Mouse (Mus musculus) intestine, embryonic 16.5 days (tissue): ENCODE measurements around the gene Rpl21. TPM values are rescaled to one million over a fixed set of nuclear protein-coding genes. Genes with fewer than 3 reads are reported as not detected.

ENCODE experiments used
- ATAC-seq: fragments of 200-750 bp; cut with Nextera tagmentation; 2 replicates; pipeline ENCODE4 v1.8.0; 2017; ENCODE audit warnings: moderate TSS enrichment, moderate library complexity
- H3K27ac ChIP-seq: fragments of 300-500 bp; sonication (generic); 2 replicates; pipeline ENCODE4 v1.5.1; 2014; ENCODE audit warnings: mild to moderate bottlenecking, low read length
- H3K27me3 ChIP-seq: fragments of 300-500 bp; sonication (generic); replicated peaks from 2 replicates; pipeline ENCODE4 v1.6.1; 2014; ENCODE audit warnings: low read length, control low read depth, mixed read lengths; ENCODE audit not compliant: control insufficient read depth, insufficient read depth
- H3K36me3 ChIP-seq: fragments of 300-500 bp; sonication (generic); 2 replicates; pipeline ENCODE4 v1.6.1; 2014; ENCODE audit warnings: low read length, control low read depth; ENCODE audit not compliant: control insufficient read depth, insufficient read depth
- H3K4me1 ChIP-seq: fragments of 300-500 bp; sonication (generic); 2 replicates; pipeline ENCODE4 v1.6.1; 2014; ENCODE audit warnings: low read length, control low read depth, mixed read lengths; ENCODE audit not compliant: control insufficient read depth, insufficient read depth
- H3K4me2 ChIP-seq: fragments of 300-500 bp; sonication (generic); 2 replicates; pipeline ENCODE4 v1.6.1; 2014; ENCODE audit warnings: low read depth, low read length, control low read depth
- H3K4me3 ChIP-seq: fragments of 300-500 bp; sonication (generic); 2 replicates; pipeline ENCODE4 v1.5.1; 2014; ENCODE audit warnings: mild to moderate bottlenecking, low read length
- H3K9ac ChIP-seq: fragments of 300-500 bp; sonication (generic); 2 replicates; pipeline ENCODE4 v1.6.1; 2014; ENCODE audit warnings: low read depth, low read length
- H3K9me3 ChIP-seq: fragments of 300-500 bp; sonication (generic); 2 replicates; pipeline ENCODE4 v1.6.1; 2016; ENCODE audit warnings: low read length, control low read depth; ENCODE audit not compliant: control insufficient read depth
- WGBS: fragments of 180-500 bp; shearing (Covaris S2); extraction: QIAGEN DNeasy Blood & Tissue Kit; methylation state at CpG from one replicate; pipeline ENCODE4 v1.1.7; 2014; 5-methylcytosine and 5-hydroxymethylcytosine counted together
- polyA plus RNA-seq: library from polyadenylated mRNA; unstranded; fragments of >200 nt; fragmentation: Nextera tagmentation; extraction: Ambion mirVana; gene quantifications from 2 replicates; pipeline ENCODE4 v1.2.1, GENCODE M21; 2015

Rpl21 gene
- polyA plus RNA-seq, 1 experiment from 2014 or later, result 503 TPM

DNA sequence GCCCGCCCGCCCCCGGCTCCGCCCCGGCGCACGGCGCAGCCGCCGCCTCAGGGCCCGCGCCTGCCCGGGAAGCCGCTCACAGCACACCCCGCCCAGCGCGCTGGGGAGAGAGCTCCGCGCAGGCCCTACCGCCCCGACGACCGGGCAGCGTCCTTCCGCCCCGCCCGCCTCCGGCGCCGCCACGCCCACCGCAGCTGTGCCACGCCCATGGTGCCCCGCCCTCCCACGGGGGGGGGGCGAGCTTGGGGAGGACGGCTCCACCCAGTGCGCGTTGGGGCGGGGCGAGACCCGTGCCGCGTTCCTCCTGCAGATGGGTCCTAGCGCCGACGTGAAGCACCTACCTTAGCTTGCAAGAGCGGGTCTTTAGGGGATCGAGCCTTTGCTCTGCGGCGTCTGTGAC is 37.8 kb upstream of the Rpl21 start, which contains the start of gene Usp12:
Usp12 (minus strand) TSS at position 154 of the 400 bp plus-strand sequence.
- peak; percentile 96 for ATAC-seq
- no peaks in the 10 kb centered on the region for H3K27me3 ChIP-seq
- H3K27ac ChIP-seq, result peak within 1 kb of the TSS; percentile 94
- 1% methylated on average over 24 of the region's 51 CpGs for WGBS
- no peaks in the 10 kb centered on the region for H3K9me3 ChIP-seq
- peaks cover 33% of the 10 kb centered on the region for H3K4me1 ChIP-seq
- H3K4me3 ChIP-seq, result peak within 1 kb of the TSS; percentile 97
- peak within 1 kb of the TSS; percentile 98 for H3K9ac ChIP-seq
- H3K4me2 ChIP-seq, result peak within 1 kb of the TSS; percentile 82
- H3K36me3 ChIP-seq, result no peaks in the 10 kb centered on the region

DNA sequence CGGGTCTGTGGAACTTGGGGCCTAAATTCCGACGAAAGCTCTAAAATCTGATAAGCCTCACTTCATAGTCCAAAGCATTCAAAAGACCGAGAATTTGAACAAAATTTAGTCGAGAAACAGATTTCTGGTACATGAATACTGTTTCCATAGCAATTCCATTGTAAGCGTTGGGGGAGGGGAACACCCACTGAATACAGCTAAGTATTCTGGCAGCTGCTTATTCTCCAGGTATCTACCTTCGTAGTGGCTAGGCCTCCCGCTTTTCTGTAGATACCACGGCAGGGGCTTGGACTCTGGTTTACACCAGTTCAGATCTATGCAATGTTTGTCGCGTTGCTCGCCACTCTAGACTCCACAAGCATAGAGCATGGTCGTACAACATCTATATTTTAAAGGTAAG is 37.0 kb upstream of the Rpl21 start:
- H3K9me3 ChIP-seq, result no peaks in the 10 kb centered on the region
- no peak for ATAC-seq
- WGBS, result 83% methylated on average over 13 of the region's 13 CpGs
- no peaks in the 10 kb centered on the region for H3K27me3 ChIP-seq
- H3K27ac ChIP-seq, result no peak overlapping the region
- H3K9ac ChIP-seq, result no peak overlapping the region
- no peak overlapping the region for H3K4me2 ChIP-seq
- peaks cover 30% of the 10 kb centered on the region for H3K4me1 ChIP-seq
- H3K36me3 ChIP-seq, result no peaks in the 10 kb centered on the region
- no peak overlapping the region for H3K4me3 ChIP-seq

DNA sequence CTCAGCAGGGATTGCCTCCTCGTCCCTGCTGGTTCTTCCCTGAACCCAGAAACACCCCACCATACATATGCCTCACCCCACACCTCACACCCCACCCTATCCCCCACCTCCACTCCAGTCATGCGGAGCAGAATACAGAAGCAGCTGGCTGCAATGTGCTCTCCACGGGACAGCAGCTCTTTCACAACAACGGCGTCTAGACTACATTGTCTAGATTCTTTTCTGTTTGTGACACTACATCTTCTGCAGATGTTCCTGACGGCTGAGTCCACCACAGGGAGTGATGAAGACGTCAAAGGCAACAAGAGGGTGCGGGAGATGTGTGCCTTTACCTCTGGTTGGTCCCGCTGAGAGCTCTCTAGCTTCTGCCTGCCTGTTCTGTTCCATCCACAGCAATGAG is 34.7 kb upstream of the Rpl21 start:
- H3K4me1 ChIP-seq, result peaks cover 7% of the 10 kb centered on the region
- no peaks in the 10 kb centered on the region for H3K27me3 ChIP-seq
- 56% methylated on average over 9 of the region's 9 CpGs for WGBS
- no peaks in the 10 kb centered on the region; the same call in 1 of the 2 replicates for H3K9me3 ChIP-seq
- H3K27ac ChIP-seq, result no peak overlapping the region
- ATAC-seq, result no peak
- no peaks in the 10 kb centered on the region for H3K36me3 ChIP-seq
- H3K9ac ChIP-seq, result no peak overlapping the region
- H3K4me3 ChIP-seq, result no peak overlapping the region
- H3K4me2 ChIP-seq, result no peak overlapping the region

DNA sequence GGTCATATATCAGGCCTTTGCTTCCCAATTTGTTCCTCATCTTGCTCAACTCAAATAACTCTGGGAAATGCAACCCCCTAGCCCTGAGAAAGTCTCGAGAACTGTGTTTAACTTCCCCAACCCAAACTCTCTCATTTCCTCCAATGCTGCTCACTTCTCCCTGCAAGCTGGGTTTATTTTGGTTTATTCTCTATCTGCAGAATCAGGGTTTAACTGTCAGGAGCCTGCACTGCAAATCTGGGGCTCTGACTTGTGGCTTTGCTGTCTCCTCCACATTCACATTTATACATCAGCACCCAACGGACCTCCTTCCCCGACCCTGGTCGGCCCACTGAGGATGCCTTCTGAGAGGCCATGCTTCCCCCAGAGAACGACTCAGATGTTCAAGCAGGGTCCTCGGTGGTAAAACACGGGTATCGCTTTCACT is 26.7 kb upstream of the Rpl21 start:
- ATAC-seq, result no peak
- no peaks in the 10 kb centered on the region for H3K27me3 ChIP-seq
- H3K4me1 ChIP-seq, result no peaks in the 10 kb centered on the region
- no peaks in the 10 kb centered on the region for H3K36me3 ChIP-seq
- WGBS, result 74% methylated on average over 8 of the region's 8 CpGs
- no peak overlapping the region for H3K9ac ChIP-seq
- H3K4me3 ChIP-seq, result no peak overlapping the region
- H3K27ac ChIP-seq, result no peak overlapping the region
- no peak overlapping the region for H3K4me2 ChIP-seq
- H3K9me3 ChIP-seq, result no peaks in the 10 kb centered on the region; the same call in 1 of the 2 replicates

DNA sequence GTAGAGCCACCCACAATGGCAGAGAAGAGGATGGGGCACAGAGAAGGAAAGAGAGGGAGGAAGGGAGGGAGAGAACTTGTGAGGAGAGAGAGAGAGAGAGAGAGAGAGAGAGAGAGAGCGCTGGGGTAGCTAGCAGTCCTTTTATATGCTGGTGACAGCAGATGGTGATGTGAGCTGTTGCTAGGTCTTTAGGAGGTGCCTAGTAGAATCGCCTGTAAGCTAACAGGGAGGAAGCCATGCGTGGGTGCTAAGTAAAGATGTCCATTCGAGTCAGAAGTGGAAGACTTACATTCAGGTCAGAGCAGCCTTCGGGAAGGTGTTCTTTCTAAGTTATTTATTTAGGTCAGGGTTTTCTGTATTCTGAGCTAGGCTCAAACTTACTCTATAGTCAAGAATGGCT is 22.7 kb upstream of the Rpl21 start:
- Histone ChIP-seq H3K4me2 (no peak overlapping the region), H3K27ac (no peak overlapping the region), H3K4me1 (no peaks in the 10 kb centered on the region), H3K4me3 (no peak overlapping the region), H3K27me3 (no peaks in the 10 kb centered on the region), H3K9me3 (no peaks in the 10 kb centered on the region), H3K9ac (no peak overlapping the region), H3K36me3 (no peaks in the 10 kb centered on the region)
- 75% methylated on average over 5 of the region's 5 CpGs for whole genome bisulfite sequencing
- no peak for ATAC-seq

DNA sequence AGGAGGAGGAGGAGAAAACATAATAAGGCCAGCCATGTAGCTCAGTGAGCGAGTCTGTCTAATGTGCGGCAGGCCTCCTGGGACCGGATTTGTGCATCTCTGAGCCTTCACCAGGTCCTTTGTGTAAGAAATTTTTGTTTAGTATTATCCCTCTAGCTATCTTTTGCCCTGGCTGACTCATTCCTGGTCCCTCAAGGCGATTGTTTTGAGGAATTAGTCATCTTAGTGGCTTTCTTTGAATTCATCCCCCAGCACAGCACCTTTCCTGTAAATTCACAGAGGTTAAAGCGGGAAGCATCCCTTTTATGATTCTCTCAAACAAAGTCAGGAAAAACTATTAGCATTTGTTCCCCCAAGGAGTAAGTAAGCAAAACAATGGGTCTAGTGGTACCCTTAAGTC is 19.8 kb upstream of the Rpl21 start:
- Histone ChIP-seq H3K27me3 (no peaks in the 10 kb centered on the region), H3K4me1 (no peaks in the 10 kb centered on the region), H3K9me3 (no peaks in the 10 kb centered on the region), H3K9ac (no peak overlapping the region), H3K36me3 (no peaks in the 10 kb centered on the region), H3K27ac (no peak overlapping the region), H3K4me2 (no peak overlapping the region), H3K4me3 (no peak overlapping the region)
- WGBS, result 90% methylated on average over 5 of the region's 5 CpGs
- no peak for ATAC-seq

DNA sequence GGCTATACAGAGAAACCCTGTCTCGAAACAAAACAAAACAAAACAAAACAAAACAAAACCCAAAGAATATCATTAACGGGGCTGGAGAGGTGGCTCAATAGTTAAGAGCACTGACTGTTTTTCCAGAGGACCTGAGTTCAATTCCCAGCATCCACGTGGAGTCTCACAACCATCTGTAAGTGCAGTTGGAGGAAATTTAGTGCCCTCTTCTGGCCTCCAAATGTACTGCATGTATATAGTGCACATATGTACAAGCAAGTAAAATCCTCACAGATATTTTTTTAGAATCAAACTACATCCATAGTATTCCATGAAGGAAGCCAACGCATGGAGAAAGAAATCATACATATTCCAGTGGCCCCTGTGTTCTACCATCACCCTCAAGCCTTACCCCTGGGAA is 19.3 kb upstream of the Rpl21 start:
- no peaks in the 10 kb centered on the region for H3K9me3 ChIP-seq
- 92% methylated on average over 4 of the region's 4 CpGs for WGBS
- ATAC-seq, result no peak
- H3K4me3 ChIP-seq, result no peak overlapping the region
- H3K4me2 ChIP-seq, result no peak overlapping the region
- no peak overlapping the region for H3K9ac ChIP-seq
- no peak overlapping the region for H3K27ac ChIP-seq
- H3K36me3 ChIP-seq, result no peaks in the 10 kb centered on the region
- H3K27me3 ChIP-seq, result no peaks in the 10 kb centered on the region
- no peaks in the 10 kb centered on the region for H3K4me1 ChIP-seq

DNA sequence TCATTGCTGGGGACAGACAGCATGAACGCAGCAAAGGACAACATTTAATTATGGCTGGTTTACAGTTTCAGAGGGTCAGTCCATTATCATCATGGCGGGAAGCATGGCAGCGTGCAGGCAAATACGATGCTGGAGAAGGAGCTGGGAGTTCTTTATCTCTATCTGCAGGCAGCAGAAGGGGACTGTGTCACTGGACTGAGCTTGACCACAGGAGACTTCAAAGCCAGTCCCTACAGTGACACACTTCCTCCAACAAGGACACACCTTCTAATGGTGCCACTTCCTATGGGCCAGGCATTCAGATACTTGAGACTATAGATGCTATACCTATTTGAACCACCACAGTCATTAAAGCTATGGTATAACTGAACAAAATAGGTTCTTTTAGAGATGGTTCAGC is 17.3 kb upstream of the Rpl21 start:
- no peak overlapping the region for H3K4me2 ChIP-seq
- H3K4me3 ChIP-seq, result no peak overlapping the region
- no peak for ATAC-seq
- H3K9me3 ChIP-seq, result no peaks in the 10 kb centered on the region
- H3K36me3 ChIP-seq, result no peaks in the 10 kb centered on the region
- no peaks in the 10 kb centered on the region for H3K4me1 ChIP-seq
- H3K9ac ChIP-seq, result no peak overlapping the region
- H3K27ac ChIP-seq, result no peak overlapping the region
- no peaks in the 10 kb centered on the region for H3K27me3 ChIP-seq
- WGBS, result 80% methylated on average over 4 of the region's 4 CpGs

DNA sequence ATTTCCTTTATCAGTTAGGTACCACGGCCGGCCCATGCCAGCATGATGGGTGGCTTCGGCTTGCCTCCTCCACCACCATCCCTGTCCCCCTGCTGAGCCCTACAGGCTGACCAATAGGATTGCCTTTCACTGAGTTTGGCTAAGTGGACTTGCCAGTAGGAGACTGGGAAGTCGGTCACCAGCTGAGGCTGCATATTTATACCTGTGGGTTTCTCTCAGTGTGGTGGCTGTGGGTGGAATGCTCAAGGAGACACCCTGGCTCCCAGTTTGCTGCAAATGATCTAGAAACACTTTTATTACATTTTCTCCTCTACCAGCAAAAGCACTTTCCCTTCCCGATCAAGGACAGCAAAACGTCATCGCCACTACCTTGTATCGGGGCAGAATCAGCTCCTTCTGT is 15.1 kb upstream of the Rpl21 start:
- Histone ChIP-seq H3K4me3 (no peak overlapping the region), H3K4me2 (no peak overlapping the region), H3K9me3 (no peaks in the 10 kb centered on the region), H3K27me3 (no peaks in the 10 kb centered on the region), H3K27ac (no peak overlapping the region), H3K9ac (no peak overlapping the region), H3K36me3 (no peaks in the 10 kb centered on the region), H3K4me1 (no peaks in the 10 kb centered on the region)
- WGBS, result 84% methylated on average over 8 of the region's 8 CpGs
- ATAC-seq, result no peak

DNA sequence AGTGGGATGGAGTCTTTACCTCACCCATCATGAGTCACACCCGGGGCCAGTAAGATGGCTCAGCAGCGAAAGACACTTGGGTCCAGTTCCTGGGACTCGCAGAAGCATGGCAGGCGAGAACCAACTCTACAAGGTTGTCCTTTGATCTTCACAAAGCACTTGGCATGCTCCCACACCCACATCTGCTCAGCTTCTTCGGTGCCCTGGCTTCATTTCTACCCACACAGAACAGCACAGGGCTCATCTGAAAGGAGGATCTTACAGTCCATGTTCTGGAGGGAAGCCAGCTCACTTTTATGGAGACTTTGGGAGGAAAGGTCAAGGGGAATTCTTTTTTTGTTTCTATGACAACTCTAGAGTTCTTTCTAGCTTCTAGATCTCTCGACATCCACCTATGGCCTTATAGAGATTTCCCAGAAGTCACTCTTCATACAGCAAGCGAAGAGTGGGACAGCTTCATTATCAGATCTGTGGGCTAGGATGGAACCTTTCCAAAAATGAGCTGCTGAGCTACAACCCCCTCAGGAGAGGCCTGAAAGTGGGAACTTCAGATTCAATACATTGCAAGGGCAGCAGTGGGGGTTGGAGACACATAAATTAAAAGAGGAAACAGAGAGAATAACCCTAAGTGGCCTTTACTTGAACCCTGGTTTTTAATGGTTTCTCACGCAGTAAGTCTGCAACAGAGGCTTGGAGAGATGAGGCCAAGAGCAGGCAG is 13.6 kb upstream of the Rpl21 start:
- Histone ChIP-seq H3K4me3 (no peak overlapping the region), H3K4me1 (no peaks in the 10 kb centered on the region), H3K36me3 (no peaks in the 10 kb centered on the region), H3K4me2 (no peak overlapping the region), H3K27ac (no peak overlapping the region), H3K9ac (no peak overlapping the region), H3K27me3 (no peaks in the 10 kb centered on the region), H3K9me3 (no peaks in the 10 kb centered on the region)
- WGBS, result 64% methylated on average over 8 of the region's 8 CpGs
- ATAC-seq, result no peak
